ENCODE assay signal across 13 mouse cellular contexts in the genomic region with DNA sequence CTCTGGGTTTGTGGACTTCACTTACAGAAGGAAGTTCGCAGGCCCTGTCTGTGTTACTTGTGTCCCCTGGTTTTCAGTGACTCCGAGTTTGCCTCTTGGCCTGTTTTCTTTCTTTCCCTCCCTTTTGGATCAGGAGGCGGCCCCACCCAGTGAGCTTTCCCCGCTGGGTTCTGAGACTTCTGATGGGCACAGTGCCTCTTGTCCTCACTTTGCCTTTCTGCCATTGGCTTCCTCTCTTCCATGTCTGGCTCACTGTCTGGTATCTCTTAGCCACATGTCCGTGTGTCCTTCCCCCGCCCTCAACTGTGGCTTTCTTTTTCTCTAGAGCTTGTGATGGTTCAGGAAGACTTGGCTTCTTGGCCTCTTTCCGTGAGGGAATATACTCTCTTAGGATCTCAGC. TPM values are rescaled to one million over a fixed set of nuclear protein-coding genes. Genes with fewer than 3 reads are reported as not detected.
A peak's percentile ranks its signal among the peaks of the same experiment; 100 is the strongest.
DNase-seq lines count a peak whose midpoint lies in the region; ATAC-seq and TF ChIP-seq lines count a peak whose summit lies in the region.
"Had no signal": no experiment of that assay in that cellular context is flagged by ENCODE, and none has a peak within 500 bp of the region (broad histone marks: within the 10 kb centered on the region; RNA-seq: fewer than 3 reads in every experiment).

No protein-coding gene starts in this region.

- no peak for TF ChIP-seq POLR2A in small intestine, adult 2 months (IDR thresholded peaks at IDR 0.05; ENCODE audit: low read depth, low read length)

- ATAC-seq in megakaryocyte, adult 5-6 weeks (ENCODE audit: poor library complexity, severe bottlenecking): no peak
- ATAC-seq: hindbrain, postnatal 0 days; midbrain, embryonic 15.5 days had no signal

- TF ChIP-seq CTCF in small intestine, adult 2 months (IDR thresholded peaks at IDR 0.05; ENCODE audit: extremely low read depth, insufficient read length, insufficient replicate concordance, low read depth, low read length): no peak

- peak overlapping the region; percentile 62 for H3K27ac ChIP-seq in heart, embryonic 10.5 days
- H3K27ac ChIP-seq in small intestine, adult 2 months (ENCODE audit: insufficient read depth, low read depth, low read length): peak overlapping the region; percentile 3; the same call in 1 of the 2 replicates
- H3K27ac ChIP-seq: embryonic facial prominence, embryonic 10.5 days; hindbrain, postnatal 0 days; midbrain, embryonic 15.5 days; neural tube, embryonic 12.5 days had no signal

- peaks cover 76% of the 10 kb centered on the region for H3K4me1 ChIP-seq in megakaryocyte, embryonic 14.5 days
- peaks cover 82% of the 10 kb centered on the region for H3K4me1 ChIP-seq in heart, embryonic 10.5 days
- H3K4me1 ChIP-seq in small intestine, adult 2 months (ENCODE audit: control insufficient read depth, insufficient read depth, insufficient read length, low read length): peaks cover 28% of the 10 kb centered on the region; the same call in 1 of the 2 replicates
- H3K4me1 ChIP-seq: neural tube, embryonic 12.5 days had no signal

- DNase-seq in gastrocnemius, adult 8-10 months (ENCODE audit: low spot score in 2 of 2): peak; percentile 43 to 61
- DNase-seq in heart, embryonic 10.5 days (ENCODE audit: low spot score): no peak
- no peak for DNase-seq in ovary, postnatal 14 days (ENCODE audit: low spot score)
- no peak for DNase-seq in embryo, embryonic 9.5 days (ENCODE audit: extremely low spot score)
- DNase-seq: kidney, adult 9 months; liver had no signal

- H3K27me3 ChIP-seq in megakaryocyte, embryonic 14.5 days (replicated peaks): no peaks in the 10 kb centered on the region
- H3K27me3 ChIP-seq in heart, embryonic 10.5 days (ENCODE audit: insufficient read depth, poor library complexity, severe bottlenecking): no peaks in the 10 kb centered on the region
- no peaks in the 10 kb centered on the region for H3K27me3 ChIP-seq in small intestine, adult 2 months (ENCODE audit: control insufficient read depth, insufficient read depth, low read length)
- H3K27me3 ChIP-seq: midbrain, embryonic 15.5 days; neural tube, embryonic 12.5 days had no signal

- peak overlapping the region; percentile 31 for H3K4me3 ChIP-seq in megakaryocyte, embryonic 14.5 days (replicated peaks)
- no peak overlapping the region for H3K4me3 ChIP-seq in heart, embryonic 10.5 days
- no peak overlapping the region for H3K4me3 ChIP-seq in small intestine, adult 2 months (ENCODE audit: low read depth, low read length)
- H3K4me3 ChIP-seq: embryonic facial prominence, embryonic 10.5 days; midbrain, embryonic 15.5 days; neural tube, embryonic 12.5 days had no signal

- peaks cover 63% of the 10 kb centered on the region for H3K36me3 ChIP-seq in megakaryocyte, embryonic 14.5 days (replicated peaks; ENCODE audit: low read length)
- 0 out of 2 replicates have a peak, but pooled peaks cover 3% of the 10 kb centered on the region for H3K36me3 ChIP-seq in heart, embryonic 10.5 days
- H3K36me3 ChIP-seq in small intestine, adult 2 months (ENCODE audit: control insufficient read depth, insufficient read depth, low read length): no peaks in the 10 kb centered on the region
- H3K36me3 ChIP-seq: midbrain, embryonic 15.5 days had no signal

- H3K9me3 ChIP-seq in megakaryocyte, embryonic 14.5 days: peaks cover 11% of the 10 kb centered on the region
- H3K9me3 ChIP-seq in heart, embryonic 10.5 days: no peaks in the 10 kb centered on the region
- H3K9me3 ChIP-seq: embryonic facial prominence, embryonic 10.5 days; midbrain, embryonic 15.5 days; neural tube, embryonic 12.5 days had no signal

- 76% methylated on average over 7 of the region's 7 CpGs for WGBS in heart, embryonic 10.5 days
- 64% methylated on average over 7 of the region's 7 CpGs for WGBS in small intestine, adult 2 months

RNA-seq across cellular contexts. Expression of a gene that starts 13.9 kb away (rescaled TPM):
- 12.2 and 12.4 TPM in 2 replicates for polyA plus RNA-seq in megakaryocyte, embryonic 14.5 days (2012; ENCODE audit: insufficient read depth, low replicate concordance)
- total RNA-seq in megakaryocyte, adult 5-6 weeks (2015): 11.9 and 15.7 TPM in 2 replicates
- 10.3 and 13.2 TPM in 2 replicates for total RNA-seq in megakaryocyte, adult 5-6 weeks (2017)
- total RNA-seq in gastrocnemius, adult 8-10 months (2022): 100 to 1,000 TPM; 102 to 119 (median 108) TPM
- 14.6 and 16.0 TPM in 2 replicates for polyA plus RNA-seq in heart, embryonic 10.5 days (2016; fragmentation: Nextera tagmentation; extraction: Ambion mirVana)
- polyA plus RNA-seq in small intestine, adult 2 months (2012; rRNA removed): 16.6 and 34.6 TPM in 2 replicates

Comparison
In these comparisons a context has a peak if more than half of its experiments do, and no peak if none do; other contexts are left out.
1. DNase-seq: peak in gastrocnemius, adult 8-10 months (2 of 2); none in heart, embryonic 10.5 days (single experiment), ovary, postnatal 14 days (single experiment) and embryo, embryonic 9.5 days (single experiment).